Mouse (Mus musculus): ENCODE data around the gene Zdhhc5.

DNA sequence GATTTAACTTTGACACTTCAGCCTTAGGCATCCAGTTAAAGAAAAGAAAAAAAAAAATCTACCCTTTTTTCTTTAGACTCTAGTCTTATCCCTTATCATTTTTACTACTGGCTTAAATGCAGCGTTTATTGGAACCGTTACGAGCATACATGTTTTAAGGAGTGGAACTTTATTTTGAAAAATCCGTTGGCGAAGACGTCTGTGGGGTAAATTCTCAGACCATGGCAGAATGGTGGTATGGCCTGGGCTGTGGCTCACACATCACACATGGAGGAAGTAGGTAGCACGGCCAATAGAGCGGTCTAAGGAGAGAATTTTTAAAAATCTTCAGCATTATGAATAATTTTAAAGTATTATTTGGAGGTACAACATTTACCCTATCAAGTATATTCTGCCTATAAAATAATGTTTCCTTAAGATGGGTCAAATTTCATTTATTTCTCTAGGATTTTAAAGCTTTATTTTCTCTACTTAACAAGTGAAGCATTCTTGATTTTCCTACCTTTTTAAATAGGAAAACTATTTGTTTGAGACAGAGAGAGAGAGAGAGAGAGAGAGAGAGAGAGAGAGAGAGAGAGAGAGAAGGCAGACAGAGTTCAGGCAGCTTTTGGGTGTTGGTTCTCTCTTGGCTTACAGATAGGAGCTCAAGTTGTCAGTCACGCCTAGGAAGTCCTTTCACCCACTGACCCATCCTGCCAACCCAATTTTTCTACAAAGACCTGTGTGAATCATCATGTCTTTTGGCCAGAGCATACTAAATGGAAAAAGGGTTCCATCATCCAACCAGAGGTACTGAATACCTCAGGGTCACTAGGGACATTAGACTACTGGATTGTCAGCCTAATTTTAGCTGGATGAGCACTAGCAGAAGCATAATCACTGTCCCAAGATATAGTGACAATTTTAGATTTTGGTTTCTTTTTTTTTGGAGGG lies 1.7 kb upstream of the Zdhhc5 start:
- no peak for TF ChIP-seq USF1 (IDR thresholded peaks at IDR 0.05; ENCODE audit: low read depth, low read length)
- no peak for TF ChIP-seq MAZ (IDR thresholded peaks at IDR 0.05; ENCODE audit: low read depth, low read length)
- no peak for TF ChIP-seq CHD2 (IDR thresholded peaks at IDR 0.05; ENCODE audit: low read length)
- TF ChIP-seq JUND (IDR thresholded peaks at IDR 0.05; ENCODE audit: low read depth, low read length): peak; percentile 97
- no peak; a peak in 1 of 4 replicates for TF ChIP-seq EP300 (IDR thresholded peaks at IDR 0.05; ENCODE audit: low read depth in 1 of 2, low read length in 2 of 2)
- no peak; the same call in 1 of the 2 replicates for TF ChIP-seq HCFC1 (IDR thresholded peaks at IDR 0.05; ENCODE audit: low read depth, low read length)
- no peak for TF ChIP-seq CTCF (IDR thresholded peaks at IDR 0.05 in 2 of 3, conservative IDR thresholded peaks at IDR 0.05 in 1 of 3; ENCODE audit: control insufficient read depth in 1 of 3, insufficient read depth in 1 of 3, low read depth in 2 of 3, low read length in 3 of 3, poor library complexity in 1 of 3, severe bottlenecking in 1 of 3)
- no peak for TF ChIP-seq GATA1 (IDR thresholded peaks at IDR 0.05; ENCODE audit: low read depth, low read length)
